Mouse (Mus musculus) left cerebral cortex, postnatal 14 days (tissue): ENCODE data around the gene Nup107. TPM values are rescaled to one million over a fixed set of nuclear protein-coding genes. Genes with fewer than 3 reads are reported as not detected.
A peak's percentile ranks its signal among the peaks of the same experiment; 100 is the strongest.
"Not testable (repeated sequence)": the region's sequence is repeated elsewhere in the genome, so short reads cannot be mapped to it uniquely, and the experiment has no call there.

Experiments used
- DNase-seq, 2 experiments: peaks; one replicate each; pipeline ENCODE4 v3.0.0; 2021 to 2022; ENCODE audit warnings: low spot score in 2 of 2, mixed read lengths in 1 of 2
- intact Hi-C: fragments of 180-260 bp; cut with DNase I; formaldehyde crosslinking; loops from one replicate; pipeline ENCODE4 v1.15.1; 2025
- total RNA-seq, 2 experiments: library from RNA; stranded (reverse); gene quantifications; 2 replicates each; pipeline ENCODE4 v1.2.3; 2021

The Nup107 gene
- total RNA-seq, 2 experiments from 2014 or later, result 15.5 to 19.9 TPM

DNA sequence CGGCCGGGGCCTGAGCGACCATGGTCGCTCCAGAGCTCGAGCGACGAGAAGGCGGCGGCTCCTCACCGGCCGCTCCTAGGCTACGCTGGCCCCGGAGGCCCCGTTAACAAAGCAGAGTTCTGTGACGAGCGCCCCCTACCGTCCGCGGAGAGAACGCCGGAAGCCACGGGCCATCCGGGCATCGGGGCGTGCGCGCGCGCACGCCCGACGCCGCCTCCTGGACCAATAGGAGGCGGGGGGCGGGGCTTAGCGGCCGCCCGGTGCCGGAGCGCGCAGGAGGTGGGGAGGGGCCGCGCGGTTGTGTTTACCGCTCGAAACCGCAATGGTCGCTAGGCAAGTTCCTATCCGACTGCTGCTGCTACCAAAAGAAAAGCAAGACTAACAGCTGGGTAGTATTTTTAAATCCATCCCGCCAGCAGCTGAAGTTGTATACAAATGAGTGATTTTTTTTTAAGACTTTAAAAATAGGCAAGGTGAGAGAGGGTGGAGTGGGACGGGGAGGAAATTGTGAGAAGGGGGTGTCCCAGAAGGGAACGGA, 81.8 kb downstream of the Nup107 start, which contains the start of gene Mdm2:
Mdm2 (minus strand) TSS at position 155 of the 538 bp plus-strand sequence.
- intact Hi-C loops, result no loop called here

DNA sequence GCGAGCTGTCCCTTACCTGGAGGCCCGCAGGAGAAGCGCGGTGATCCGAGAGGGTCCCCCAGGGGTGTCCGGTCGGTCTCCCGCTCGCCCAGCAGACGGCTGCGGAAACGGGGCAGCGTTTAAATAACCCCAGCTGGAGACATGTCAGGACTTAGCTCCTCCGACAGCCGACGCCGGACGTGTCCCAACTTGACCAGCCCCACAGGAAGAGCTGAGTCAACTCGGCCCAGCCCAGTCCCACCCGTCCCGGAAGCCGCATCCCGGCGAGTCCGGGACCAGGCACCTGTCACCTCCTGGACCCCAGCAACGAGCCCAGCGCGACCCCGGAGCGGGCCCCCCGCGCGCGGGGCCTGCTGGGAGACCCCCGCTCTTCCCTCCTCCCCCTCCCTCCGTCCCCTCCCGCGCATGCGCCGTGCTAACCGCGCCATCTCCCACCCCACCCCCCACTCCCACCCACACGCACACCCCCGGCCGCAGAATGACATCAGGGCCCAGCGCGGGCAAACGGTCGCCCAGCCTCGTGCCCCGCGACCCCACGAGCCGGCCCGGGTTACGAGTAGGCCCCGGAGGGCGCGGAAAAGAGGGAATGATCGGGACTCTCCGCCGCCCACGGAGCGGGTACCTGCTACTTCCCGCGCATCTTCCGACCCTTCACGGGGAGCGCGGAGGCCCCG, 82.4 kb downstream of the Nup107 start:
- intact Hi-C loops, result loop anchor here (10.0 kb wide), 1 partner anchor 645 kb away; the partner anchor contains the start of gene Cct2
- peak; percentile 46 to 58 for DNase-seq

More for the DNA sequence above, 81.8 kb downstream of the Nup107 start, which contains the start of gene Mdm2:
- DNase-seq, result peak; percentile 97 to 98

DNA sequence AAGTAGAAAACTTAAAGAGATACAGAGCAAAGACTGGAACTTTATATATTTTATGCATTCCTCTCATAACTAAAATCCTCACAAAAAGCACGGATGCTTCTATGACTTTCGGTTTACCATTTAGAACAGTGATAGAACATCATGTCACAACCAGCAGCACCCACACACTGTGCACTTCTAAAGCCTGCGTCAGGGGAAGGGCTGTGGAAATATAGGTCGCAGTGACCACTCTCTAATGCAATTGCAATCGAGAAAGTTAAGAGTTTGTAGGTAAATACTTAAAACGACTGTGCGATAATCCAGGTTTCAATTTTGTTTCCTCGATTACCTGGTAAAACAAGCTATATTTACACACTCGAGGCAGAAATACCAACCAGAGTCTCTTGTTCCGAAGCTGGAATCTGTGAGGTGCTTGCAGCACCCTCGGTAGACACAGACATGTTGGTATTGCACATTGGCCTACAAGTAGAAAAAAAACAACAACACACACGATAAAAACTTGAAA, 83.1 kb downstream of the Nup107 start:
- no peak for DNase-seq
- intact Hi-C loops, result loop anchor here (10.0 kb wide), 1 partner anchor 645 kb away; the partner anchor contains the start of gene Cct2

DNA sequence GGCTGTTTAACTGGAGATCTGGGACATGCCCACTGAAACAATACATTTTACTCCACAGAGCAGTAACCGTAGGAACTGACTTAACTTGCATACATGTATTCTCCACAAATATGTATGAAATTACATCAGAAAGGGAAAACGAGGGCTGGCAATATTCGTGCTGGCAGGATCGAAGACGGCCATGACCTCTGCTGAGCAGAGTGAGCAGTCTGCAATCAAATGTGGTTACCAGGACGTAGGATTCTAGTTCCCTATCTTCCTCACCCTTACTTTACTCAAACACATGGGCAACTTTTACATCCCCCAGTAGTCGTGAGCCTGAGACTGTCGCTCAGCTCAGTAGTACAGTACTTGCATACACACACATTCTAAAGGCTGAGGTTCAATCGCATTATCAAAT, 83.6 kb downstream of the Nup107 start:
- intact Hi-C loops, result loop anchor here (10.0 kb wide), 1 partner anchor 644 kb away; the partner anchor contains the start of gene Cct2
- DNase-seq, result no peak

DNA sequence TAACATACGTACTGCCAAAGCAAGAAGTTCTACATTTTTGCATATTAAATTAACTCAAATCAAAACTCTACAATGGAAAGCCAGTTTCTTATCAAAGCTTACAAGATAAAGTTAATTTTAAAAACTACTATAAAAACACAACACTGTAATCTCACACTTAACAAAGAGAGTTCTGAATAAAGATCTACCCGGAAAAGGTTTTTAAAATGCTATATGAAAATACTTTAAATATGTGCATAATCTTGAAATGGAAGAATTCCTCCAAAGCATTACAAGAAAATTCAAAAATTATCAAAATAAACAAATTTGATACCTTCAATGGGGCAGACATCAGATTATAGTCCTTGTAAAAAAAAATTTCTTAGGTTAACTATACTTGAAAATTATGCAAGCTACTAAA, 84.1 kb downstream of the Nup107 start:
- no peak for DNase-seq
- intact Hi-C loops, result loop anchor here (10.0 kb wide), 1 partner anchor 644 kb away; the partner anchor contains the start of gene Cct2

DNA sequence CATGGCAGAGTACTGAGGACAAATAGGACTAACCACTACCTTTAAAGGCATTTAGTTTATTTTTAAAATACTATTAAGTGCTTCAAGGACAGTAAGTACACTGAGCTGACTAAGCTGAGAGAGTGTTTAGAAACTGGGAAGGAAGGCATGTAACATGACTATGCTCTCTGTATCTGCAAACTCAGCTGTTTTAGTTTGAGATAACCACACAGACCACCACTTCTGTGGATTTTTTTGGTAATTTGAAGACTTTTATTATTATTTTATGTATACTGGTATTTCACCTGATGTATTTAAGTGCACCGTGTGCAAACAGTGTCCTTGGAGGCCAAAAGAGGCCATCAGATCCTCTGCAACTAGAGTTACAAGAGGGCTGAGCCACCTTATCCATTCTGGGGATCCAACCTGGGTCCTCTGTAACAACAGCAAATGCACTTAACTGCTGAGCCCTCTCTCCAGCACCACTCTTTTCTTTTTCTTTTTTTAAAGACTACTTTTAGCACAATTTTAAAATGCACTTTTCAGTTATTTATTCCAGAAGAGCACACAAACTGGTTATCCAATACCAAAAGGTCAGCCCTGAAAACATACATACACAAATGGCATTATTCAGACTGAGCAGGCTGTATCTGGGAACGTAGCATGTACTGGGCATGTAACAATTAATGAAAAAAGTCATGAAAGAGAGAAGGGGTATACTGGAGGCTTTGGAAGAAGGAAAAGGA, 85.2 kb downstream of the Nup107 start:
- intact Hi-C loops, result loop anchor here (10.0 kb wide), 1 partner anchor 642 kb away; the partner anchor contains the start of gene Cct2
- no peak for DNase-seq

DNA sequence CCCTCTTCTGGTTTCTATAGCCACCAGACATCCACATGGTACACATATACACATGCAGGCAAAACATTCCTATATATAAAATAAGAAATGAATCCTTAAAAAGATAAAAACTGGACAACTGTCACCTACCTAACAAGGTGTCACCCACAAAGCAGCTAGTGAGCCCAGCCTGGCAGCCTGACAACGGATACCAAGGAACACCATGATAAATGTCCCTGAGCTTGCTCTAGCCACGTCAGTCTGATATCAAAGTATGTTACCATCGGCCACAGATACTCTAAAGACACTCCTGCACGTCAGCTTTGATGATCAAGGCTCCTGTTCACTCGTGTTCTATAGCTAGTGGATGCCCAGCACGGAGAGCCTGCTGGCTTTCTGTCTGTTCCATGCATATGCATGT, 86.1 kb downstream of the Nup107 start:
- intact Hi-C loops, result loop anchor here (10.0 kb wide), 1 partner anchor 642 kb away; the partner anchor contains the start of gene Cct2
- DNase-seq, result no peak

DNA sequence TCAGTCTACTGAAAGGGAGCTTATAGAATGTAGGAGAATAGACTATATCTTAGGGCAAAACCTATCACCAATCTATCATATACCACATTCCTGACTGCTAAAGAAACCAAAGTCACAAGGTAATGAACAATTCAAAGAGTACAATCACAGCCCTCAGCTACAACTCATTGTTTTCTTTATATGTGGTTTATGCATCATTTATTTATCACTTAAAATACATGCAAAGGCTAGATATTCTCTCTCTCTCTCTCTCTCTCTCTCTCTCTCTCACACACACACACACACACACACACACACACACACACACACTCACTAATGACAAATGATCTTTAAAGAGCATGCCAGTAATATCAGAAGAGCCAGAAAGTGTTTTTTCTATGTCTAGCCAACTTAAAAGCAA, 86.7 kb downstream of the Nup107 start:
- intact Hi-C loops, result loop anchor here (10.0 kb wide), 1 partner anchor 641 kb away; the partner anchor contains the start of gene Cct2
- no peak for DNase-seq

DNA sequence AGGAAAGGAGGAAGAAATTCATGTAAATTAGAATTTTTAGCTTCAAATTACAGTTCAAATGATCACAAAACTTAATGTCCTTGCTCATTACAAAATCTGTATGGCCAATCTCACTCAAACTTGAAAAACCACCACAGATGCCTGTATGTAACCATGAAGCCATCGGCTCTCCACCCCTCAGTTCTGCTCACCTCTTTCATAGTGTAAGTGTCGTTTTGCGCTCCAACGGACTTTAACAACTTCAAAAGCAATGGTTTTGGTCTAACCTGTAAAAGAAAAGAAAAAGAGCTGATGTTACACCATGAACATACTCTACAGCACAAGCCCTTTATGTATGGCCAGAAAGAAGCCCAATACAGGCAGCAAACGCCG, 87.6 kb downstream of the Nup107 start:
- intact Hi-C loops, result loop anchor here (10.0 kb wide), 1 partner anchor 640 kb away; the partner anchor contains the start of gene Cct2
- no peak for DNase-seq

DNA sequence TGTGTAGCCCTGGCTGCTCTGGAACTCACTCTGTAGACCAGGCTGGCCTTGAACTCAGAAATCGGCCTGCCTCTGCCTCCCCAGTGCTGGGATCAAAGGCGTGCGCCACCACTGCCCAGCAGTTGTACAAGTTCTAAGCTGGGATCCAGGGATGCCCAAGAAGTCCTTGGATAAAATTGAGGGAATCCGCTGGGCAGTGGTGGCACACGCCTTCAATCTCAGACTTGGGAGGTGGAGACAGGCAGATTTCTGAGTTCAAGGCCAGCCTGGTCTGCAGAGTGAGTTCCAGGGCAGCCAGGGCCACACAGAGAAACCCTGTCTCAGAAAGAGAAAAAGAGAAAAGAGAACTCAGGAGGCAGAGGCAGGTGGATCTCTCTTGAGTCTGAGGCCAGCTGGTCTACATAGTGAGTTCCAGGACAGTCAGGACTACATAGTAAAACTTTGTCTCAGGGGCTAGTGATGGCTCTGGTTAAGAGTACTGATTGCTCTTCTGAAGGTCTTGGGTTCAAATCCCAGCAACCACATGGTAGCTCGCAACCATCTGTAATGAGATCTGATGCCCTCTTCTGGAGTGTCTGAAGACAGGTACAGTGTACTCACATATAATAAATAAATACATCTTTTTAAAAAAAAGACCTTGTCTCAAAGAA, 88.1 kb downstream of the Nup107 start:
- intact Hi-C loops, result loop anchor here (10.0 kb wide), 1 partner anchor 640 kb away; the partner anchor contains the start of gene Cct2
- DNase-seq, result not testable (repeated sequence)

DNA sequence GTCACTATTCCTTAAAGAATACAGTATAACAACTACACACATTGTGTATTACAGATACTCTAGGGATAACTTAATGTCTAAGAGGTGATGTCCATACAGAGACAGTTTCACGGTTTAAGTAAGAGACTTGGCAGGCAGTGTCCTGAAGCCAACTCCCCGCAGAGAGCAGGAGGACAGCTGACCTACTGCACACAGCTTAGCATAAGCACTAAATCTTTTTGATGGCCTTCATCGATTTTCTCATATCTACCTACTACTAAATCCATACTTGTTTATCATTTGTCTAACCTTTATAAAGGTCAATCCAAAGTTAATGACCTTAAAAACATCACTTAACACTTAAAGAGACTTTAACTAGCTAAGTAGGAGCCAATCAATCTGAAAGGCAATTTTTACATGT, 89.0 kb downstream of the Nup107 start:
- no peak for DNase-seq
- intact Hi-C loops, result loop anchor here (10.0 kb wide), 1 partner anchor 639 kb away; the partner anchor contains the start of gene Cct2

DNA sequence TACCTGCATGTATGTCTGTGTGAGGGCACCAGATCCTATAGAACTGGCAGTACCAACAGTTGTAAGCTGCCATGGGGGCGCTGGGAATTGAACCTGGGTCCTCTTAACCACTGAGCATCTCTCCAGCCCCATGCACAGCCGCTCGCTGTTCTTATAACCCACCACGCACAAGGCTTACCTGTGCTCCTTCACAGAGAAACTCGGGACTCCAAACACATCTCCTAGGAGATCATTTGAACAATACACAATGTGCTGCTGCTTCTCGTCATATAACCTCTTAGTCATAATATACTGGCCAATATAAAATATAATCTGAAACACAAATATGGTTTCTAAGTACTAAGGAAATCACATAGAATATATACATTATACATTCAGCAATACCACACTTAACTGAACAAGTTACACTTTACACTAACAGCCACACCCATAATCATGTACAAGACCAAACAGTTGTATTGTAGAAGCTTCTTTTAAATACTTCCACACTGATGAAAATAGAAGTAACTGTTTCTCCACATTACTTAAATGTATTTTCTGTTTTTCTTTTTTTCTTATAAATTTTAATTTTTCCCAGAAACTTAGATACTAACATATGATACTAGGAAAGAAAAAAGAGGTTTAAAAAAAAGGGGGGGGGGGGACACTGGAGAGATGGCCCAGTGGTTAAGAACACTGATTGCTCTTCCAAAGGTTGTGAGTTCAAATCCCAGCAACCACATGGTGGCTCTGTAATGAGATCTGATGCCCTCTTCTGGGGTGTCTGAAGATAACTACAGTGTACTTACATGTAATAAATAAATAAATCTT, 90.3 kb downstream of the Nup107 start:
- intact Hi-C loops, result loop anchor here (10.0 kb wide), 1 partner anchor 637 kb away; the partner anchor contains the start of gene Cct2
- DNase-seq, result no peak

DNA sequence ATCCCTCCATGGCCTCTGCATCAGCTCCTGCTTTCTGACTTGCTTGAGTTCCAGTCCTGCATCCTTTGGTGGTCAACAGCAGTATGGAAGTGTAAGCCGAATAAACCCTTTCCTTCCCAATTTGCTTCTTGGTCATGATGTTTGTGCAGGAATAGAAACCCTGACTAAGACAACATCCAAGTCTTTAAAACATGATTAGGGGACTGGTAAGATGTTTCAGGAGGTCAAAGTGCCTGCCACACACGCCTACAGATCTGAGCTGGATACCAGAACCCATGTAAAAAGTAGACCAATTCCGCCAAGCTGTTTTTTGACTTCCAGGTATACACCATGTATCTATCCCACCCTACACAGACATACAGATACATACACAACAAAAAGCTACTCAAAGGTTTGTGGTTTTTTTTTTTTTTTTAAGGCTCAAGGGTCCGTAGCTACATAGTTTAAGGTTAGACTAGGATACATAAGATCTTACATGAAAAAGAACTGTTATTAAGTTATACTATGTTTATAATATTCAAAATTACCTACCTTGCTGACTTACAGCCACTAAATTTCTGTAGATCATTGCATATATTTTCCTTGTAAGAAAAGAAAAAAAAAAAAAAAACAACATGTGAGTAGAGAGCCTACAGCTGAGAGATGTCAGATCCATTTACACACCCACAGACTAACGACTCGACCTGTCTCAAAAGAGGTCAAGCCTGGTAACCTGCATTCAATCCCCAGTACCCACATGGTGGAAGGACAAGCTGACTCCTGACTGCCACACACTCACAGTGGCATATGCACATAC, 91.3 kb downstream of the Nup107 start:
- intact Hi-C loops, result loop anchor here (10.0 kb wide), 1 partner anchor 636 kb away; the partner anchor contains the start of gene Cct2

More for the DNA sequence above, 91.3 kb downstream of the Nup107 start:
- no peak for DNase-seq

Other genes starting within 250 kb of the Nup107 start
- 1 to 10 TPM; 3.2 to 3.6 TPM for gene Cpm, start 163.2 kb downstream of the Nup107 start, total RNA-seq
- 10 to 100 TPM; 49.9 to 50.4 TPM for gene Mdm2, start 81.9 kb downstream of the Nup107 start, total RNA-seq
- gene Slc35e3, start 46.3 kb downstream of the Nup107 start, total RNA-seq, result 10 to 100 TPM; 28.5 to 31.6 TPM
- gene Rap1b, start 53.3 kb upstream of the Nup107 start, total RNA-seq, result 10 to 100 TPM; 76.6 to 76.7 TPM